Mouse (Mus musculus): ENCODE measurements around the gene Gm10715.
"Not testable (repeated sequence)": the region's sequence is repeated elsewhere in the genome, so short reads cannot be mapped to it uniquely, and the experiment has no call there.

GRCm38 (mm10) chr9:3015354-3015753 lies 21.3 kb upstream of the Gm10715 start, which contains the start of gene Gm10720:
- TF ChIP-seq ZC3H11A (IDR thresholded peaks at IDR 0.05; ENCODE audit: low read depth, low read length); MAX (IDR thresholded peaks at IDR 0.05; ENCODE audit: low read length); ZKSCAN1 (IDR thresholded peaks at IDR 0.05; ENCODE audit: low read depth, low read length); CTCF (IDR thresholded peaks at IDR 0.05 in 2 of 3, conservative IDR thresholded peaks at IDR 0.05 in 1 of 3; ENCODE audit: control insufficient read depth in 1 of 3, insufficient read depth in 1 of 3, low read depth in 2 of 3, low read length in 3 of 3, poor library complexity in 1 of 3, severe bottlenecking in 1 of 3); SMC3 (IDR thresholded peaks at IDR 0.05; ENCODE audit: low read depth, low read length); POLR2A (IDR thresholded peaks at IDR 0.05; ENCODE audit: control insufficient read depth in 1 of 2, insufficient read depth in 1 of 2, low read depth in 1 of 2, low read length in 2 of 2, poor library complexity in 1 of 2); TBP (IDR thresholded peaks at IDR 0.05; ENCODE audit: low read depth, low read length); ZMIZ1 (IDR thresholded peaks at IDR 0.05; ENCODE audit: low read depth, low read length); POLR2AphosphoS2 (IDR thresholded peaks at IDR 0.05; ENCODE audit: low read length); GATA1 (IDR thresholded peaks at IDR 0.05; ENCODE audit: low read depth, low read length); TCF12 (IDR thresholded peaks at IDR 0.05; ENCODE audit: low read depth, low read length); MAZ (IDR thresholded peaks at IDR 0.05; ENCODE audit: low read depth, low read length); ETS1 (IDR thresholded peaks at IDR 0.05; ENCODE audit: low read depth, low read length): not testable (repeated sequence)

Measured in MEL (cell line).